Mouse (Mus musculus) CH12F3 (cell line): ENCODE measurements around the gene Casp8ap2.

ENCODE experiments used
- in situ Hi-C: fragments of 300-500 bp; cut with MboI; formaldehyde crosslinking; loops from 2 replicates; pipeline ENCODE4 v1.14.3; 2020; ENCODE audit warnings: low sequenced_read_pairs

Gene Casp8ap2

GRCm38 (mm10) chr4:32615034-32615881 is at the start of gene Casp8ap2:
Gene Casp8ap2, plus strand, starts transcription at chr4:32615451.
- in situ Hi-C loops = no loop called here

DNA sequence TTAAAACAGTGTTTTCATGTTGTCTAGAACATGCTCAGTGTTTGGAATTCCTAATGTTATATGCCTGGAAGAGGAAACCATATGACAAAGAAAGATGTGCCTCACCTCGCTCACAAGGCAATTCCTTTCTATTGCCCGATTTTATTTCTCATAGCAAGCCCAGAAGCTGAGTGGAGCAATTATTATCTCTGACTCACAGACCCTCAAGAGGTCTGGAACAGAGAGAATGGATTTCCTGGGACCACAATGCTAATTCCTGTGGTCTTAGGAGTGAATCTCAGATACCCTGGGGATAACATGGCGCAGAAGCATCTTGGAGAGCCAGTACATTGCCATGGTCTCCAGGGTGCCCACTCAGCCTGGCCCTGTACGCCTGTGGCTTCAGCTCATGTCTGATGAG is 46.2 kb upstream of the Casp8ap2 start:
- in situ Hi-C loops = loop anchor here (10.0 kb wide), 1 partner anchor 514 kb away; no protein-coding TSS in a partner anchor

- in situ Hi-C loops = loop anchor here (10.0 kb wide), 1 partner anchor 515 kb away; no protein-coding TSS in a partner anchor
These were observed 45.0 kb upstream of the Casp8ap2 start for GRCm38 (mm10) chr4:32569995-32570938.

- in situ Hi-C loops = no loop called here
These were observed 44.3 kb upstream of the Casp8ap2 start for GRCm38 (mm10) chr4:32570939-32571317.

- in situ Hi-C loops = no loop called here
These were observed 43.8 kb upstream of the Casp8ap2 start for GRCm38 (mm10) chr4:32571441-32571840.

- in situ Hi-C loops = no loop called here
These were observed 43.1 kb upstream of the Casp8ap2 start for GRCm38 (mm10) chr4:32572118-32572517.

DNA sequence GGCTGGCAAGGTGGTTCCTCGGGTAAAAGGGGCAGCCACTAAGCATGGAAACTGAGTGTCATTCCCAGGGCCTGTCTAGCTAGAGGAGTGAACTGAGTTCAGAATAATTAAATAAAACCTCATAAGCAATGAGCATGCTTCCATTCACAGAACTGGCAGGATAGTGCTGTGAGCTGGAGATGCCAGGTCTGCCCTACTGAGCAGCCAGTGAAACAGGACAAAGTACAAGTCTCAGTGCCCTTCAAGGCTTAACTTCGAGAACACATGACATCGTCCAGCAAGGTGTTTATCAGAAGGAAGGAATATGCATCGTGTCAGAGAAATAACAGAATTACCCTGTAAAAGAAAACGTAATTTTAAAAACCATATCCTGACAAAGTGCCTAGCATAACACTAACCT is 41.7 kb upstream of the Casp8ap2 start:
- in situ Hi-C loops = no loop called here

DNA sequence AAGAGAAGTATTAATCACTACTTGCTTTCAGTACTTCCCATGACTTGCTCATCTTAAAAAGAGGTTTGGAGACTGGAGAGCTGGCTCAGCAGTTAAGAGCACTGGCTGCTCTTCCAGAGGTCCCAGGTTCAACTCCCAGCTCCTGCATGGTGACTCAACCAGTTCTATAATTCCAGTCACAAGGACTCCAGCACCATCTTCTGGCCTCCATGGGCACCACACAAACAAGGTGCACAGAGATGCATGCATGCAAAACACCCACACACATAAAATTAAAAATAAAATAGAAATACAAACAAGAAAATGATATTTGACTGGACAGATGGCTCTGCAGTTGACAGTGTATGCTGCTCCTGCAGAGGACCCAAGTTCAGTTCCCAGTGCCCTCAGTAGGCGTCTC is 40.6 kb upstream of the Casp8ap2 start:
- in situ Hi-C loops = loop anchor here (25.0 kb wide), 1 partner anchor 538 kb away; no protein-coding TSS in a partner anchor

DNA sequence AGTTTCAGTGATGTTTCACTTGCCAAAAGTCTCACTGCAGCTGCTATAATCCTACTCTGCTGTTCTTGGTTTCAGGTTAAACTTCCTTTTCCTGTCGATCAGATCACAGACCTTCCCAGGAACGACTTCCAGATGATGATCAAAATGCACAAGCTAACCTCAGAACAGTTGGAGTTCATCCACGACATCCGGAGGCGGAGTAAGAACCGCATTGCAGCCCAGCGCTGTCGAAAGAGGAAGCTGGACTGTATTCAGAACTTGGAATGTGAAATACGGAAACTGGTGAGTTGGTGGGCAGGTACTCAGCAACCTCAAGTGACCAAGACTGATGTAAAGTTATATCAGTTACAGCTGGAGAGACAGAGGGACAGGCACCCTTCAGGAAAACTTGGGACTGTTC is 40.1 kb upstream of the Casp8ap2 start:
- in situ Hi-C loops = loop anchor here (25.0 kb wide), 1 partner anchor 537 kb away; no protein-coding TSS in a partner anchor

GRCm38 (mm10) chr4:32579850-32580249 is 35.4 kb upstream of the Casp8ap2 start:
- in situ Hi-C loops = loop anchor here (25.0 kb wide), 1 partner anchor 532 kb away; no protein-coding TSS in a partner anchor

DNA sequence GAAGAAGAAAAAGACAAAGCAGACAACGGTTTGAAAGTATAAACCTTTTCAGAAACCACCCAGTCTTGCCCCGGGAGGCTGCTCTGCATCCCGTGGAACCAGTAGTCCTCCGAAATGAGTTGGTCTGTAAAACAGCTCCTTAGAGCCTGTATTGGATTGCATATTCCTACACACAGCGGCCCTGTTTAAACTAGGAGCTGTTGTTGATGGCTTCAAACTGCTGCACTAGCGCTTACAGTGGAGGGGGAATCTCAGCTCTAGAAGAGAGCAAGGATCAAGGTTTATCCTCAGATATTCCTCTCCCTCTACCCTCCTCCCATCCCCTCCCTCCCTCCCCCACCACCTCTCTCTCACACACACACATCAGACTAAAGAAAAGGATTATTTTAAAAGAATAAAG is 31.1 kb upstream of the Casp8ap2 start:
- in situ Hi-C loops = loop anchor here (25.0 kb wide), 1 partner anchor 528 kb away; no protein-coding TSS in a partner anchor

DNA sequence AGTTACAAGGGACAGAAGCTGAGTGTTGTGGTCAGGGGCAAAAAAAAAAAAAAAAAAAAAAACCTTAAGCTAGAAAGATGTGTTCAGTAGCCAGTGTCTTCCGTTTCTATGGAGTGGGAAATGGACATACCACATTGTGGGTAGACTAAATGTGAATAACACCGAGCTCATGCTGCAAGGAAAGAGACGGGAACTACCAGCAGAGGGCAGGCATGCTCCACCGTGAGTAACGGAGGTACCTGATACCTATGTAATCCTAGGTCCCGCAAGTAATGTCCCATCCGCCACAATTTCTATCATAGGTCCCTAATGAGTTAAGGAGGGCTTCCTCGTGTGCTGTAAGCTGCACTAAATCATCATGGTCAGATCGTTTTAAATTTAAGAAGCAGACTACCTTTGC is 28.7 kb upstream of the Casp8ap2 start:
- in situ Hi-C loops = loop anchor here (25.0 kb wide), 1 partner anchor 526 kb away; no protein-coding TSS in a partner anchor

DNA sequence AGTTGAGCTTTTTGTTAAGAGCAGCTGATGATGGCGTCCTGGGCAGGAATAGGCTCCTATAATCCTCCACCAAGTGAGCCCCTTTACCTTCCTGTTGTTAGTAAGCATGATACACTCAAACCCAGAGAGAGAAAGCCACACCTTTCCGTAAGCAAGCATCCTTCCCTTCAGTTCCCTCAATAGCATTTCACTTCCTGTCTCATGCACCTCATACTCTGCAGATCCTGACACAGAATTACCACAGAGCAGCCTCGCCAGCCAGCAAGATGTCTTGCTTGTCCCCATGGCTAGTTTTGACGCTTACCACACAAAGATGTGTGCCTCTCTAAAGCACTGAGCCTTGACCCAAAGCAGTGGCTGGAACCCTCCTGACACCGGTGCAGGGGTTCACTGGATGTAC is 27.7 kb upstream of the Casp8ap2 start:
- in situ Hi-C loops = loop anchor here (25.0 kb wide), 1 partner anchor 525 kb away; no protein-coding TSS in a partner anchor

- in situ Hi-C loops = loop anchor here (25.0 kb wide), 1 partner anchor 524 kb away; no protein-coding TSS in a partner anchor
These were observed 27.0 kb upstream of the Casp8ap2 start for GRCm38 (mm10) chr4:32588237-32588636.

DNA sequence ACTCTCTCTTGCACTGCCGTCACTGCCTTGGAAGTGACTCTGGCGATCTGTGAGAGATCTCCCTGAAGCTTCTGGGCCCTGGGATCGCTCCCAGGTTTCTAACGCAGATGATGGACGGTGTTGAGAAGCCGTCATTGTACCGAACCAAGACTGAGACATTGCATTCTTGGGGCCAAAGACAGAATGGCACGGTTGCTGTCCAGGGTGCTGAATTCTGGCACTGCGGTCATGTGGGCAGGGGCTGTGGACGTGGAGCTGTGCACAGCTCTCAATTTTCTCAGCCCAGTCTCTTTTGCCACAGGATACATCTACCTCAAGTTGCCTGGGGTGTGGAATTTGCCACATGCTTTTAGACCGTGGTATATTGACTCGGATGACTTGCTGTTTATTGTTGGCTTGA is 14.1 kb upstream of the Casp8ap2 start:
- in situ Hi-C loops = no loop called here

DNA sequence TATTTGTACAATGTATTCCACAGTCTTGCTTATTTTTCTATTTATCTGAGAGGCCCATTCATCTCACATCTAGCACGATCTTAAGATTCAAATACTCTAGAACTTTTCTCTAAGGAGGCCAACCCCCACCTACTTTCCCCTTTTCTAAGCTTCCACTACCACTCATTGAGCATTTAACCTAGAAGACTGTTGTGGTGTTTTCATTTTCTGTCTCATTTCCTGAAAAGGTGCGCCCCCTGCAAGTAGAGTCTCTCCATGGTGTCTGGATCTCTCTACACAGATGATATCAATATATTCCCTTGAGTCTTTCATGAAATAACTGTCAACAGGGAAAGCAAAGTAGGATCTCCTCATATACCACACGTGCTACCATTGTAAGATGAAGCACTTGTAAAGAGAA is 12.6 kb upstream of the Casp8ap2 start, which contains the start of gene Gja10:
Gja10 (minus strand) TSS at position 101 of the 400 bp plus-strand sequence.
- in situ Hi-C loops = no loop called here

DNA sequence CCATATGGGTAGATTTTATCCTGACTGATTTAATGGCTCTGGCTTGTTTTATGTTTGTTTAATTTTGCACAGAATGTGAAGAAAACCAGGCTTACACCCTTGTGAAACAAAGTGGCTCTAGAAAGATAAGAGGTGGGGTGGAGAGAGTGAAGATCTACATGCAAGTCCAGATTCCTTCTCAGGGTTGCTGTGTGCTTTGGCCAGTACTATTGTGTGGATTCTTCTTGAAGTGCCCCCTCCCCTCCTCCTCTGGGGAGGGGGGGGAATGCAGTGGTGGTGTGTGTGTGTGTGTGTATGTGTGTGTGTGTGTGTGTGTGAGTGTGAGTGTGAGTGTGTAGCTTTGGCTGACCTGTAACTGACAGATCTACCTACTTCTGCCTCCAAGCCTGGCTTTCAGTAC is 6.4 kb downstream of the Casp8ap2 start:
- in situ Hi-C loops = no loop called here

GRCm38 (mm10) chr4:32651669-32652068 is 36.4 kb downstream of the Casp8ap2 start:
- in situ Hi-C loops = no loop called here

- in situ Hi-C loops = no loop called here
These were observed 41.1 kb downstream of the Casp8ap2 start for GRCm38 (mm10) chr4:32656146-32656904.
